Mouse (Mus musculus) kidney, adult 2 months (tissue): Measurements from ENCODE around the gene Lsm10.

Experiments
- CTCF ChIP-seq: fragments of 200-500 bp; conservative IDR thresholded peaks from 2 replicates; pipeline ENCODE4 v1.5.1; 2011; ENCODE audit warnings: low read depth, mild to moderate bottlenecking, control low read depth, low read length, moderate library complexity, mixed read lengths; ENCODE audit not compliant: insufficient read depth, insufficient read length
- POLR2A ChIP-seq: fragments of 200-500 bp; IDR thresholded peaks from one replicate; pipeline ENCODE4 v1.6.1; 2011; ENCODE audit warnings: low read depth, low read length, control low read depth

GRCm38 (mm10) chr4:126115411-126115810 lies 19.0 kb downstream of the Lsm10 start:
- no peak for TF ChIP-seq POLR2A
- TF ChIP-seq CTCF = no peak
